Mouse (Mus musculus): ENCODE data around the gene Osbpl7. TPM values are rescaled to one million over a fixed set of nuclear protein-coding genes. Genes with fewer than 3 reads are reported as not detected.
A peak's percentile ranks its signal among the peaks of the same experiment; 100 is the strongest.

Gene Osbpl7
- polyA plus RNA-seq, 1 experiment from 2014 or later: 4.4 TPM

DNA sequence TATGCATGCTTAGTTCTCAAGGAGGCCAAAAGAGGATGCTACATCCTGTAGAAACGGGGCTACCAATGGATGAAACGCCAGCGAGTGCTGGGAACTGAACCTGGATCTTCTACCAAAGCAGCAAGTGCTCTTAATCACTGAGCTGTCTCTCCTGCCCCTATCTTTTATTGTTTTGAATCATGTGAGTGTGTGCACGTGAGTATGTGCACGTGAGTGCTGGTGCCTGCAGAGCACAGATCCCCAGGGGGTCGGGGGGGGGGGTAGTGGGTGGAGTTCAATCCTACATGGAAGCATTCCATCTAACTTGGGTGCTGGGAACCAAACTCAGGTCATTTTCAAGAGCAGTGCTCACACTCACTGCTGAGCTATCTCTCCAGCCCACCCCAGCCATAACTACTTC, 35.9 kb downstream of the Osbpl7 start:
- ATAC-seq (replicated peaks; ENCODE audit: insufficient number of reproducible peaks, insufficient read depth, low FRiP score, low read depth): no peak
- 59% methylated on average over 6 of the region's 6 CpGs for WGBS
- Histone ChIP-seq H3K4me1 (replicated peaks) (peaks cover 8% of the 10 kb centered on the region), H3K4me3 (no peak overlapping the region), H3K9ac (no peak overlapping the region), H3K36me3 (no peaks in the 10 kb centered on the region), H3K4me2 (no peak overlapping the region), H3K9me3 (replicated peaks) (0 out of 2 replicates have a peak, but pooled peaks cover 8% of the 10 kb centered on the region), H3K27ac (no peak overlapping the region), H3K27me3 (peaks cover 27% of the 10 kb centered on the region)

DNA sequence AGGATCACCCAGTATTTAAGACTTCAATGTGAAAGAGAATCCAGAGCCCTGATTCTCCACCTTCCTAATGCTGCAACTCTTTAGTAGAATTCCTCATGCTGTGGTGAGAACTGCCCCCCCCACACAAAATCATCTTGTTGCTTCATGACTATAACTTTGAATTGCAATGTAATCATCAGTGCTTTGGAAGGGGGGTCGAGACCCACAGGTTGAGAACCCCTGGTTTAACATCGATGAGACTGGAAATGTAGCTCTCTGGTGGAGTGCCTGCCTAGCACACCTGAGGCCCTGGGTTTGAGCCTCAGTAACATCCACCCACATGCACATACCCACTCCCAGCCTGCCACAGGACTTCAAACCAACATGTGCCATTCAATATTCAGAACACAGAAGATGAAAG, 44.2 kb downstream of the Osbpl7 start:
- H3K9ac ChIP-seq: no peak overlapping the region
- 51% methylated on average over 2 of the region's 2 CpGs for WGBS
- no peaks in the 10 kb centered on the region for H3K36me3 ChIP-seq
- no peak overlapping the region for H3K4me3 ChIP-seq
- no peaks in the 10 kb centered on the region for H3K9me3 ChIP-seq (replicated peaks)
- H3K4me1 ChIP-seq (replicated peaks): peaks cover 6% of the 10 kb centered on the region
- H3K4me2 ChIP-seq: no peak overlapping the region
- peaks cover 57% of the 10 kb centered on the region for H3K27me3 ChIP-seq
- no peak overlapping the region for H3K27ac ChIP-seq
- no peak for ATAC-seq (replicated peaks; ENCODE audit: insufficient number of reproducible peaks, insufficient read depth, low FRiP score, low read depth)

- Histone ChIP-seq H3K27me3 (peaks cover 63% of the 10 kb centered on the region), H3K4me1 (replicated peaks) (peaks cover 6% of the 10 kb centered on the region), H3K9ac (no peak overlapping the region), H3K4me2 (peak overlapping the region; percentile 46), H3K9me3 (replicated peaks) (no peaks in the 10 kb centered on the region), H3K4me3 (peak overlapping the region; percentile 19), H3K27ac (no peak overlapping the region), H3K36me3 (no peaks in the 10 kb centered on the region)
- WGBS: 10% methylated on average over 18 of the region's 18 CpGs
- ATAC-seq (replicated peaks; ENCODE audit: insufficient number of reproducible peaks, insufficient read depth, low FRiP score, low read depth): no peak
These were observed 48.4 kb downstream of the Osbpl7 start for GRCm38 (mm10) chr11:97098791-97099190.

GRCm38 (mm10) chr11:97101722-97102121, 51.3 kb downstream of the Osbpl7 start:
- ATAC-seq (replicated peaks; ENCODE audit: insufficient number of reproducible peaks, insufficient read depth, low FRiP score, low read depth): no peak
- Histone ChIP-seq H3K27me3 (peaks cover 49% of the 10 kb centered on the region), H3K9me3 (replicated peaks) (no peaks in the 10 kb centered on the region), H3K4me1 (replicated peaks) (peaks cover 6% of the 10 kb centered on the region), H3K9ac (no peak overlapping the region), H3K27ac (no peak overlapping the region), H3K4me3 (no peak overlapping the region), H3K36me3 (no peaks in the 10 kb centered on the region), H3K4me2 (no peak overlapping the region)
- 19% methylated on average over 9 of the region's 9 CpGs for WGBS

GRCm38 (mm10) chr11:97103163-97104090, 53.0 kb downstream of the Osbpl7 start:
- ATAC-seq (replicated peaks; ENCODE audit: insufficient number of reproducible peaks, insufficient read depth, low FRiP score, low read depth): no peak
- 84% methylated on average over 10 of the region's 10 CpGs for WGBS
- H3K4me3 ChIP-seq: no peak overlapping the region

GRCm38 (mm10) chr11:97104091-97104483, 53.7 kb downstream of the Osbpl7 start:
- Histone ChIP-seq H3K4me3 (no peak overlapping the region), H3K27me3 (peaks cover 26% of the 10 kb centered on the region), H3K9ac (no peak overlapping the region), H3K27ac (no peak overlapping the region), H3K4me1 (replicated peaks) (no peaks in the 10 kb centered on the region; the same call in 1 of the 2 replicates), H3K4me2 (no peak overlapping the region), H3K9me3 (replicated peaks) (no peaks in the 10 kb centered on the region), H3K36me3 (no peaks in the 10 kb centered on the region)
- 90% methylated on average over 9 of the region's 9 CpGs for WGBS
- ATAC-seq (replicated peaks; ENCODE audit: insufficient number of reproducible peaks, insufficient read depth, low FRiP score, low read depth): no peak

More at GRCm38 (mm10) chr11:97103163-97104090, 53.0 kb downstream of the Osbpl7 start:
- Histone ChIP-seq H3K36me3 (no peaks in the 10 kb centered on the region), H3K9ac (no peak overlapping the region), H3K9me3 (replicated peaks) (no peaks in the 10 kb centered on the region), H3K27me3 (peaks cover 32% of the 10 kb centered on the region), H3K4me1 (replicated peaks) (peaks cover 6% of the 10 kb centered on the region), H3K27ac (no peak overlapping the region), H3K4me2 (no peak overlapping the region)

GRCm38 (mm10) chr11:97108976-97109375, 58.5 kb downstream of the Osbpl7 start:
- H3K4me3 ChIP-seq: no peak overlapping the region
- no peak for ATAC-seq (replicated peaks; ENCODE audit: insufficient number of reproducible peaks, insufficient read depth, low FRiP score, low read depth)
- H3K4me1 ChIP-seq (replicated peaks): peaks cover under 1% of the 10 kb centered on the region; the same call in 1 of the 2 replicates
- WGBS: 79% methylated on average over 16 of the region's 16 CpGs
- no peaks in the 10 kb centered on the region for H3K36me3 ChIP-seq
- no peak overlapping the region for H3K27ac ChIP-seq
- no peaks in the 10 kb centered on the region for H3K9me3 ChIP-seq (replicated peaks)
- H3K27me3 ChIP-seq: peaks cover 24% of the 10 kb centered on the region
- no peak overlapping the region for H3K9ac ChIP-seq
- H3K4me2 ChIP-seq: no peak overlapping the region

GRCm38 (mm10) chr11:97112519-97113125, 62.2 kb downstream of the Osbpl7 start:
- H3K36me3 ChIP-seq: no peaks in the 10 kb centered on the region
- H3K4me3 ChIP-seq: no peak overlapping the region
- H3K27ac ChIP-seq: no peak overlapping the region
- H3K9me3 ChIP-seq (replicated peaks): no peaks in the 10 kb centered on the region
- WGBS: 81% methylated on average over 9 of the region's 9 CpGs
- no peak for ATAC-seq (replicated peaks; ENCODE audit: insufficient number of reproducible peaks, insufficient read depth, low FRiP score, low read depth)
- H3K9ac ChIP-seq: no peak overlapping the region
- H3K4me2 ChIP-seq: no peak overlapping the region
- H3K4me1 ChIP-seq (replicated peaks): peaks cover 19% of the 10 kb centered on the region
- peaks cover 61% of the 10 kb centered on the region for H3K27me3 ChIP-seq

DNA sequence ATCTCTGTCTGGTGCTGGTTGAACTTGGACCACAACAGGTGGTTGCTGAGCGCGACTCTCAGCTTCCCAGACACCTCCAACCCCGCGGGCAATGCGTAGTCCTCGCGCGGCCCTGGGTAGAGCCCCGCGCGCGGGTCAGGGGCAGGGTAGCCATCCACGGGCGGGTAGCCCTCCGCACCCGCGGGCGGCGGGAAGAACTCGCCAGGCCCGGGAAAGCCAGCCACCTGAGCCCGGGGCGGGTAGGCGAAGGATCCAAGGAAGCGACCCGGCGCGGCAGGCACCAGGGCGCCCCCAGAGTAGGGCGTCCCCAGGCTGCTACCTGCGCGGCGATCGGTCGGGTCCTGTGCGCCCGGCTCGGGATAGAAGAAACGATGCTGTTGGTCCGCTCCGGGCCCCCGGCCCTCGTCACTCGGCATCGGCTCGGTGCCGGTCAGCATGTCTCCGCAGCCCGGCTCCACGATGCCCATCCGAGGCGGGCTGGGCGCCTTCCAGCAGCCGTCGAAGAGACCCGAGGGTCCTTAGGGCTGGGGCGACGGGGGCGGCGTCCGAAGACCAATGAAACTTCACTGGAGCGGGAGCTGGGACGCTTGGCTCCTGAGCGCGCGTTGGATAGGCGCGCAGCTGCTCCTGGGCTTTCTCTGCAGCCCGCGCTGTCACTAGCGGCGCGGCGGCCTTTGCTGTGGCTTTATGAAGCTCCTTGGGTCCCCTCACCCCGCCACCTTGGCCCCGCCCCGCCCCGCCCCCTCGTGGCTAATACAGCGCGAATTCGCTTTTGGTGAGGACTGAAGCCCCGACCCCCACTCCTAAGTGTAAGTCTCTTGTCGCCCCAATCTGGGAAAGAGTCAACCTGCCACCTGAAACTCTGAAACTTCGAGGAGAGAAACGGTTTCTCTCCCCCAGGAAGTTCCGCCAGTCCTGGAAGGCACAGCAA, 64.5 kb downstream of the Osbpl7 start, which contains the start of gene Tbx21:
Tbx21 (minus strand) TSS at position 661 of the 931 bp plus-strand sequence.
- H3K36me3 ChIP-seq: no peaks in the 10 kb centered on the region
- WGBS: under 1% methylated on average over 87 of the region's 87 CpGs
- peak within 1 kb of the TSS; percentile 49 for H3K4me3 ChIP-seq
- H3K4me2 ChIP-seq: peak within 1 kb of the TSS; percentile 87
- no peaks in the 10 kb centered on the region for H3K9me3 ChIP-seq (replicated peaks)
- peak within 1 kb of the TSS; percentile 33 for H3K9ac ChIP-seq
- no peak for ATAC-seq (replicated peaks; ENCODE audit: insufficient number of reproducible peaks, insufficient read depth, low FRiP score, low read depth)
- H3K27ac ChIP-seq: no peak within 1 kb of the TSS
- H3K4me1 ChIP-seq (replicated peaks): peaks cover 19% of the 10 kb centered on the region
- H3K27me3 ChIP-seq: peaks cover 77% of the 10 kb centered on the region

DNA sequence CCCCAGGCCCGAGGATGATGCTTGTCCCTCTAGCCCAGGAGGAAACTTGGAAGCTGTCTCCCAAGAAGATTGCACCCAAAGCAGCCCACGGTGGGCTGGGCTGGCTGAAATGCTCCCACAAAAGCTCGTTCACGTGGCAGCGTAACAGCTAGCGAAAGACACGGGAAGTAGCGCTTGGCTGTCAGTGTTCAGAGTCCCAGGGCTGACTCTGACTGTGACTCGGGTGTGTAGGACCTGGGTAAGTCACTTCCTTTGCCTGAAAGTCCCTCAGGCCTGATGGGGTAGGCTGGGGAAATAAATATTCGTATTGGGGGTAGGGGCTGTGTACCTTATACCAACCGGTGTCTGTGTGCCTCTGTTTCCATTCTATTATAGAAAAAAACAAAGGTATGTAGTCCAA, 65.4 kb downstream of the Osbpl7 start:
- H3K27me3 ChIP-seq: peaks cover 75% of the 10 kb centered on the region
- peaks cover 19% of the 10 kb centered on the region for H3K4me1 ChIP-seq (replicated peaks)
- peak overlapping the region; percentile 49 for H3K4me3 ChIP-seq

More for the DNA sequence above, 65.4 kb downstream of the Osbpl7 start:
- H3K9me3 ChIP-seq (replicated peaks): no peaks in the 10 kb centered on the region
- H3K9ac ChIP-seq: no peak overlapping the region
- WGBS: 6% methylated on average over 11 of the region's 11 CpGs
- ATAC-seq (replicated peaks; ENCODE audit: insufficient number of reproducible peaks, insufficient read depth, low FRiP score, low read depth): no peak
- no peaks in the 10 kb centered on the region for H3K36me3 ChIP-seq
- H3K27ac ChIP-seq: no peak overlapping the region
- H3K4me2 ChIP-seq: peak overlapping the region; percentile 87
